Mouse (Mus musculus) left cerebral cortex, postnatal 4 days (tissue): ENCODE measurements at regions not wholly inside any gene's neighbourhood (a gene's known extent, or its start where the extent isn't known, plus 50 kb on each side); places are given as distances from the start of the nearest gene placed in this dataset. TPM values are rescaled to one million over a fixed set of nuclear protein-coding genes. Genes with fewer than 3 reads are reported as not detected.
A peak's percentile ranks its signal among the peaks of the same experiment; 100 is the strongest.

ENCODE experiments used
- DNase-seq: peaks from one replicate; pipeline ENCODE4 v3.0.0-alpha.2; 2022
- intact Hi-C: fragments of 180-260 bp; cut with DNase I; formaldehyde crosslinking; loops from one replicate; pipeline ENCODE4 v1.15.1; 2025
- microRNA-seq: library from miRNA; unstranded; fragments of <30 nt; microRNA quantifications from one replicate; pipeline ENCODE4 v1.2.0, GENCODE M21; 2022

- intact Hi-C loops = no loop called here
- DNase-seq = peak; percentile 25
Observed at GRCm38 (mm10) chr2:159760806-159761205, 573.2 kb downstream of the Gm826 start.

GRCm38 (mm10) chr2:159763115-159763514 lies 570.8 kb downstream of the Gm826 start:
- DNase-seq = no peak
- intact Hi-C loops = no loop called here

Small RNAs in the stretch of these regions (microRNA-seq; reads per million reads assigned to microRNA genes)
- gene Gm44319 = not detected
